18 mouse cellular contexts compared by ENCODE assay signal in the genomic region with DNA sequence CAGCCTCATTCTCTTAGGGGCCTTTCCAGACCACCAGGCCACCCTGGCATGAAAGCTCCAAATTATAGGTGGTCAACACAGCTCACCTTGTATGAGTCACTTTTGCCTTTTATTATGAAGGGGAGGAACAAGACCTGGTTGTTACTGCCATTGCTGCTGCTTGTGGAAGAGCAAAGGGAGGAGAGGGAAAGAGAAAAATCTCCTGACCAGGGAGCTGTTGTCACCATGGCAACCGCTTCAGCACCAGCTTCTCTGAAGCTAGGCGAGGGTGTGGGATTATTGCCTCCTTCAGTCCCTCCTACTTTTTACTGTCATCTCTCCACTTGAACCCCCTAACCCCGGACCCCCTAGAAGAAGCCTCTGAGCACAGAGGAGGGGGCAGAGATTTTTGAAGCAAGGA. TPM values are rescaled to one million over a fixed set of nuclear protein-coding genes. Genes with fewer than 3 reads are reported as not detected.
DNase-seq lines count a peak whose midpoint lies in the region; ATAC-seq and TF ChIP-seq lines count a peak whose summit lies in the region.
"Had no signal": no experiment of that assay in that cellular context is flagged by ENCODE, and none has a peak within 500 bp of the region (broad histone marks: within the 10 kb centered on the region; RNA-seq: fewer than 3 reads in every experiment).

No protein-coding gene starts in this region.

- no peaks in the 10 kb centered on the region for H3K9me3 ChIP-seq in hindbrain, embryonic 14.5 days (ENCODE audit: control insufficient read depth, low read length)
- no peaks in the 10 kb centered on the region for H3K9me3 ChIP-seq in hindbrain, embryonic 10.5 days
- H3K9me3 ChIP-seq in intestine, postnatal 0 days (ENCODE audit: control insufficient read depth), result no peaks in the 10 kb centered on the region
- H3K9me3 ChIP-seq: embryonic facial prominence, embryonic 10.5 days had no signal

- no peaks in the 10 kb centered on the region for H3K36me3 ChIP-seq in hindbrain, embryonic 14.5 days (replicated peaks; ENCODE audit: control insufficient read depth, insufficient read depth)
- no peaks in the 10 kb centered on the region for H3K36me3 ChIP-seq in hindbrain, embryonic 10.5 days
- no peaks in the 10 kb centered on the region for H3K36me3 ChIP-seq in intestine, postnatal 0 days (ENCODE audit: control insufficient read depth, insufficient read depth)
- H3K36me3 ChIP-seq: embryonic facial prominence, embryonic 10.5 days had no signal

- H3K9ac ChIP-seq in hindbrain, embryonic 14.5 days, result no peak overlapping the region
- H3K9ac ChIP-seq in intestine, postnatal 0 days (ENCODE audit: low read depth, low read length), result no peak overlapping the region

- H3K4me1 ChIP-seq in hindbrain, embryonic 14.5 days (replicated peaks; ENCODE audit: control insufficient read depth, insufficient read depth, low read length), result peaks cover 22% of the 10 kb centered on the region
- peaks cover 21% of the 10 kb centered on the region for H3K4me1 ChIP-seq in hindbrain, embryonic 10.5 days (replicated peaks)
- peaks cover 7% of the 10 kb centered on the region; the same call in 1 of the 2 replicates for H3K4me1 ChIP-seq in intestine, postnatal 0 days (replicated peaks; ENCODE audit: control insufficient read depth, insufficient read depth, low read length)

- peak overlapping the region; percentile 26; the same call in 1 of the 2 replicates for H3K27ac ChIP-seq in hindbrain, embryonic 14.5 days
- no peak overlapping the region for H3K27ac ChIP-seq in hindbrain, embryonic 10.5 days
- no peak overlapping the region for H3K27ac ChIP-seq in intestine, postnatal 0 days (ENCODE audit: low read depth, low read length)
- H3K27ac ChIP-seq: embryonic facial prominence, embryonic 10.5 days had no signal

- DNase-seq in hindbrain, embryonic 14.5 days (ENCODE audit: low spot score), result no peak
- DNase-seq in hindbrain, embryonic 10.5 days (ENCODE audit: low spot score), result no peak
- peak; percentile 58 to 71 for DNase-seq in right cerebral cortex, adult 2 months (ENCODE audit: low spot score in 2 of 2)
- DNase-seq in right cerebral cortex, postnatal 36 days (ENCODE audit: low spot score in 2 of 2), result no peak
- peak; percentile 48 to 52 for DNase-seq in left cerebral cortex, postnatal 36 days (ENCODE audit: low spot score in 2 of 2)
- DNase-seq in right cerebral cortex, postnatal 4 days, result peak; percentile 49
- DNase-seq in heart, postnatal 25 days (ENCODE audit: low spot score), result no peak
- DNase-seq: cerebellum, adult 2 months; kidney, adult 11 months; kidney, postnatal 36 days; thymus, postnatal 4 days had no signal

- ATAC-seq in hindbrain, embryonic 14.5 days (ENCODE audit: low FRiP score), result no peak
- ATAC-seq in intestine, postnatal 0 days, result no peak
- ATAC-seq: activated CD4-positive, CD25-positive, alpha-beta regulatory T cell, adult 4 months had no signal

- peak overlapping the region; percentile 77 for H3K4me2 ChIP-seq in hindbrain, embryonic 14.5 days (replicated peaks)
- no peak overlapping the region for H3K4me2 ChIP-seq in intestine, postnatal 0 days (replicated peaks; ENCODE audit: low read depth)

- TF ChIP-seq CTCF in intestine, postnatal 0 days (IDR thresholded peaks at IDR 0.05; ENCODE audit: low read depth), result no peak

- H3K27me3 ChIP-seq in hindbrain, embryonic 14.5 days (ENCODE audit: control insufficient read depth, insufficient read depth, low read length), result peaks cover 33% of the 10 kb centered on the region
- H3K27me3 ChIP-seq in hindbrain, embryonic 10.5 days (ENCODE audit: insufficient read depth, poor library complexity, severe bottlenecking), result peaks cover 86% of the 10 kb centered on the region
- H3K27me3 ChIP-seq in intestine, postnatal 0 days (replicated peaks; ENCODE audit: control insufficient read depth, insufficient read depth, low read length), result peaks cover 56% of the 10 kb centered on the region

- WGBS in hindbrain, embryonic 14.5 days, result 41% methylated on average over 3 of the region's 3 CpGs
- WGBS in hindbrain, embryonic 10.5 days, result 47% methylated on average over 3 of the region's 3 CpGs
- 50% methylated on average over 3 of the region's 3 CpGs for WGBS in intestine, postnatal 0 days

- no peak overlapping the region for H3K4me3 ChIP-seq in hindbrain, embryonic 14.5 days (replicated peaks; ENCODE audit: low read length)
- H3K4me3 ChIP-seq in hindbrain, embryonic 10.5 days, result no peak overlapping the region
- no peak overlapping the region for H3K4me3 ChIP-seq in intestine, postnatal 0 days (ENCODE audit: low read depth, low read length)
- H3K4me3 ChIP-seq: embryonic facial prominence, embryonic 10.5 days had no signal

- intact Hi-C loops in left cerebral cortex, postnatal 36 days (cut with DNase I), result loop anchor here (5.0 kb wide), 1 partner anchor 38 kb away; no protein-coding TSS in a partner anchor
- intact Hi-C loops in heart, postnatal 25 days (cut with DNase I), result no loop called here

RNA-seq across cellular contexts. Expression of a gene that starts 1.8 kb away (rescaled TPM):
- 34.0 and 52.6 TPM in 2 replicates for polyA plus RNA-seq in hindbrain, embryonic 14.5 days (2014; fragmentation: Nextera tagmentation; extraction: Ambion mirVana)
- polyA plus RNA-seq in hindbrain, embryonic 10.5 days (2016; fragmentation: Nextera tagmentation; extraction: Ambion mirVana), result 0.41 and 0.52 TPM in 2 replicates
- total RNA-seq in left cerebral cortex, postnatal 36 days (2021), result 100 to 1,000 TPM; 549 to 564 TPM
- under 1 TPM; 0.05 to 0.14 TPM for total RNA-seq in heart, postnatal 25 days (2021)
- 5.0 and 7.2 TPM in 2 replicates for polyA plus RNA-seq in intestine, postnatal 0 days (2015; fragmentation: Nextera tagmentation; extraction: Ambion mirVana)
- total RNA-seq: megakaryocyte progenitor cell, adult 5-6 weeks had no signal
- polyA plus RNA-seq: activated CD4-positive, CD25-positive, alpha-beta regulatory T cell, adult 4 months; liver, embryonic 16.5 days had no signal

RNA-seq across cellular contexts. Expression of a gene that starts 16.5 kb away (rescaled TPM):
- polyA plus RNA-seq in hindbrain, embryonic 14.5 days (2014; fragmentation: Nextera tagmentation; extraction: Ambion mirVana), result 0.17 TPM in 1 of 2 replicates, not detected in the other
- polyA plus RNA-seq in hindbrain, embryonic 10.5 days (2016; fragmentation: Nextera tagmentation; extraction: Ambion mirVana), result not detected in 2 replicates
- total RNA-seq in left cerebral cortex, postnatal 36 days (2021), result 10 to 100 TPM in 1 of 2 experiments, 1 to 10 TPM in 1; 8.9 to 10.0 TPM
- 10 to 100 TPM; 51.3 to 56.6 TPM for total RNA-seq in heart, postnatal 25 days (2021)
- polyA plus RNA-seq in intestine, postnatal 0 days (2015; fragmentation: Nextera tagmentation; extraction: Ambion mirVana), result not detected in 2 replicates
- total RNA-seq: megakaryocyte progenitor cell, adult 5-6 weeks had no signal
- polyA plus RNA-seq: activated CD4-positive, CD25-positive, alpha-beta regulatory T cell, adult 4 months; embryonic facial prominence, embryonic 10.5 days; limb, embryonic 11.5 days; liver, embryonic 16.5 days; stomach, embryonic 14.5 days had no signal

RNA-seq across cellular contexts. Expression of a gene that starts 45.1 kb away (rescaled TPM):
- 50.2 and 54.9 TPM in 2 replicates for polyA plus RNA-seq in hindbrain, embryonic 14.5 days (2014; fragmentation: Nextera tagmentation; extraction: Ambion mirVana)
- 114 and 127 TPM in 2 replicates for polyA plus RNA-seq in hindbrain, embryonic 10.5 days (2016; fragmentation: Nextera tagmentation; extraction: Ambion mirVana)
- 10 to 100 TPM; 16.4 to 23.4 TPM for total RNA-seq in left cerebral cortex, postnatal 36 days (2021)
- 10 to 100 TPM; 20.2 to 24.4 TPM for total RNA-seq in heart, postnatal 25 days (2021)
- polyA plus RNA-seq in intestine, postnatal 0 days (2015; fragmentation: Nextera tagmentation; extraction: Ambion mirVana), result 30.9 and 31.5 TPM in 2 replicates

RNA-seq across cellular contexts. Expression of a gene that starts 48.5 kb away (rescaled TPM):
- 6.8 and 8.2 TPM in 2 replicates for polyA plus RNA-seq in hindbrain, embryonic 14.5 days (2014; fragmentation: Nextera tagmentation; extraction: Ambion mirVana)
- 11.5 and 21.7 TPM in 2 replicates for polyA plus RNA-seq in hindbrain, embryonic 10.5 days (2016; fragmentation: Nextera tagmentation; extraction: Ambion mirVana)
- 1 to 10 TPM; 4.4 TPM for total RNA-seq in left cerebral cortex, postnatal 36 days (2021)
- 10 to 100 TPM; 19.1 to 21.3 TPM for total RNA-seq in heart, postnatal 25 days (2021)
- polyA plus RNA-seq in intestine, postnatal 0 days (2015; fragmentation: Nextera tagmentation; extraction: Ambion mirVana), result 4.3 and 4.5 TPM in 2 replicates
- total RNA-seq: megakaryocyte progenitor cell, adult 5-6 weeks had no signal
- polyA plus RNA-seq: activated CD4-positive, CD25-positive, alpha-beta regulatory T cell, adult 4 months had no signal

Comparison
In these comparisons a context has a peak if more than half of its experiments do, and no peak if none do; other contexts are left out.
1. DNase-seq: peak in right cerebral cortex, adult 2 months (2 of 2), left cerebral cortex, postnatal 36 days (2 of 2) and right cerebral cortex, postnatal 4 days (single experiment); none in hindbrain, embryonic 14.5 days (single experiment), hindbrain, embryonic 10.5 days (single experiment), right cerebral cortex, postnatal 36 days (0 of 2) and heart, postnatal 25 days (single experiment).